Mouse (Mus musculus): ENCODE results near the gene 1110008P14Rik. TPM values are rescaled to one million over a fixed set of nuclear protein-coding genes. Genes with fewer than 3 reads are reported as not detected.

Gene 1110008P14Rik
- 23.4 TPM for total RNA-seq (2023)

DNA sequence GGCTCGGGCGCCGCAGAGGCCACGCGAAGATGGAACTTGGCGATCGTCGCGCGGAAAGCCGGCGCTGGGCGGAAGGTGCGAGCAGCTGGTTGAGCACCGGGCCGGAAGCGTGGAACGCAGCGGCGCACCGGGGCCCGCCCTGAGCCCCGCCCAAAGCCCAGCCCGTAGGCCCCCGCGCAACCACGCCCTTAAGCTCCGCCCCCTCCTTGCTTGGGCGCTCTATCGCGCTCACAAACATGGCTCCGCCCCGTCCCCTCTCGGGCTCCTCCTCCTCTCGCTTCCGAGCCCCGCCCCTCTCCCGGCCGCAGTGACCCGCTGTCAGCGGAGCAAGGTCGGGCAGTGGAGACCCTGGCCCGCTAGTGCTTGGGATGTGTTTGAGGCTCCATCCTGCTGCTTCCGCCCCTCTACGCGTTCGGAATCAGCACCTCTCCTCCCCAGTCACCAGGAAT is at the start of gene 1110008P14Rik:
TSS of gene 1110008P14Rik (minus strand) at position 164 of the 449 bp plus-strand sequence.

DNA sequence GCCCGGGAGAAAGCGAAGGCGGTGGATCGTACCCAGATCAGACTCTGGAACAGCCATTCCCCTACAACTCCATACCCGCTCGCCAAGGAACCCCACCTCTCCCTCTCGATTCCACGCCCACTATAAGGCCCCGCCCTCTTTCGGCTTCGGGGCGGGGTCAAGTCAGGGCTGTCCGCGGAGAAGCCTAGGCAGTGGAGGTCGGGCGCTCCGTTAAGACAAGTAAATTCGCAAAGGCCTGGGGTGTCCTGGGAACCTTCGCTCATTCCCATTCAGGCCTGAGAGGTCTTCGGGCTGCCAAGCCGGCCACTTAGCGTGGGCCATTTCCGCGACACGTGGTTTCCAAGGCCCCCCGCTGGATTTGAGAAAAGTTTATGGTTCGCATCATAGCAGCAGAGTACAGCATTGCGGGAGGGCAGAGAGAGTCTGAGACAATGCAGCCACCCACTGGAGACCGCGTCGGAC is 13.8 kb upstream of the 1110008P14Rik start, which contains the start of gene Ptges2:
TSS of gene Ptges2 (plus strand) at position 413 of the 462 bp plus-strand sequence.

DNA sequence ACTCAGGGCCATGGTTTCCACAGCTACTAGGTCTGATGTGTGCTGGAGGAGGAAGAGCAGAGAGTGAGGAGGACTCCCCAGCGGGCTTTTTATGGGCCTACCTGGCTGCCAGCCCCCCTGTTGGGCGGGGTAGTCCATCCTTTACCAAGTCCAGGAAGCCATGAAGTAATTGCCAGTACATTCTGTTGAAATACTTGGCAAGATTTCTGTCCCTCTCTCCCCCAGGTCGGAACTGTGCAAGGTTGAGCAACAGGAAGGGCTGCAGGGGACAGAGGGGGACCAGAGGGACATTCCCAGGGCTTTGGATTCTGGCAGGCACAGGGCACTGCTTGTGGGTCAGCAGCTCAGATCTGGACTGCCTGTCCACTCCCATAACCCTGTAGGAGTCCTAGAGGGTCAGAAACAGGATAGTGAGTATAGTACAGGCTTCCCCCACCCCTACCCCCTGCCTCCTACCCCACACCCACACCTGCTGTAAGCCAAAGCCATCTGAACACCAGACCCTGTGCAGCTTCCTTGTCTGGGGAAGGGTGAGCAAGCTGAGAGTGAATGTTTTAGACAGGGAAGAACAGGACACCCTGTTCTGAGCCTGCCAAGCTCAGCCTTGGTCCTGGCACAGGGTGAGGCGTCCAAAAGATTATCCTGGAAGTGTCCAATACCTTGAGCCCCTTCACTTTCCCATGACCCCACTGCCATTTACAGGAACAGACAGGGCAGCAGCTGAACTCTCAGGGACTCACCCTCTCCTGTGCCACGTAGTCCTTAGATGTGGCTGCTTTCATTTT is 6.2 kb upstream of the 1110008P14Rik start, which contains the start of gene Lcn2:
TSS of gene Lcn2 (minus strand) at position 547 of the 785 bp plus-strand sequence.

DNA sequence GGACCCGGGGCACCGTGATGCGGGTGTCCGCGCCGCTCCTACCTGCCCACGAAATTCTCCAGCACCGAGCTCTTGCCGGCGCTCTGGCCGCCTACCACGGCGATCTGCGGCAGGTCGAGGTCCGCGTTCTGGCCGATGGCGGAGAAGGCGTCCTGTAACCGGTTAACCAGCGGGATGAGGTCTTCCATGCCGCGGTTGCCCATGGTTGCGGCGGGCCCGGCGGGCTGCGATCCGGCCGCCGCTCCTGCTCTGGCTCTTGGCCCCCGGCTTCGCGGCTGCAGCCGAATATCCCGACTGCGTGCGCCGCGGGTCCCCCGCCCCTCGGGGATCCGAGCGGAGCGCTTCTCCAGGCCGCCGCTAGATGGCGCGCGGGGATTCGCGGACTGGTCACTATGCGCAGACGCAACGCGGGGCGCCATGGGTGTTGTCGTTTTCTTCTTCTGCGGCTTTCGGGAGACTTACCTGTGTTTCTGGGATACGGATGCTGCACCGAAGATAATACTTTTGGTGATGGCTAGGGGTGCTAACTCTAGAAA is 28.7 kb downstream of the 1110008P14Rik start, which contains the start of gene Dnm1:
TSS of gene Dnm1 (minus strand) at position 332 of the 536 bp plus-strand sequence.

DNA sequence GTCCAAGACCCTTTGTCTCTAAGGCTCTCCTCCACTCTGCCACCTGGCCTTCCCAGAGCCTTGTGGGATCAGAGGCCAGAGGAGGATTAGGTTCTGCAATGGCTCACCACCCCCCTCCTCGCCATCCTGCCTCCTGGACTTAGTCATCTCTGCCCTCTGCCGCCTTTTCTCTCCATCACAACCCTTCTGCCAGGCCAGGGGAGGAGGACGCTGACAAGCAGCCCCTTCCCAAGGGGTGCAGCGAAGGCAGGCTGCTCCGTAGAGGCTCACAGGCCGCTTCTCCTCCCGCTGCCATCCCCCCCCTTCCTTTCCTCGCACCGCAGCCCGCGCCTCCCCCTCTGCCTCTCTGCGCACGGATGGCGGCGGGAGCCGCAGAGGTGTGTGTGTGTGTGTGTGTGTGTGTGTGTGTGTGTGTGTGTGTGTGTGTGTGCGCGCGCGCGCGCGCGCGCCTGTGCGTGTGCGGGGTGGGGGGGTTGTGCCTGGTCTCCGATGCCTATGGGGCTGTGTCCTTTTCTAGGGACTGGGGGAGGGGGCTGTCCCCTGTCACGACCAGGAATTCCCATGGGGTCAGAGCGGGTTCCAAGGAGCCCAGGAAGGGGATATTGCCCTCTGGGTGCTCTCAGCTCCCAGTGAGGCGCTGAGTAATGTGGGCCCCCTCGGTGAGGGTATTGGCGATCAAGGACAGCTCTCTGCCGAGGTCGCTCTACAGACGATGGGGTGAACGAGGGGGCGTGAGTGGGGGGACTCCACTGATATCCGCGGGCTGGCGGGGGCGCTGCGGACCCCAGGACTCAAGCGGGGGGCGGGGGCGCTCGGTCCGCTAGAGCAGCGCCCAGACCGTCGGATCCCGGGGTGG is 29.4 kb downstream of the 1110008P14Rik start, which contains the start of gene Ciz1:
TSS of gene Ciz1 (plus strand) at position 177 of the 856 bp plus-strand sequence.

Other genes starting within 250 kb of the 1110008P14Rik start
- 127 TPM for gene Prrc2b, start 230.9 kb downstream of the 1110008P14Rik start, total RNA-seq (2023)
- 15.0 TPM for gene Pomt1, start 145.3 kb downstream of the 1110008P14Rik start, total RNA-seq (2023)
- gene Uck1, start 121.8 kb downstream of the 1110008P14Rik start, total RNA-seq (2023) = 89.0 TPM
- 37.3 TPM for gene Golga2, start 94.6 kb downstream of the 1110008P14Rik start, total RNA-seq (2023)
- gene Swi5, start 93.9 kb downstream of the 1110008P14Rik start, total RNA-seq (2023) = 60.6 TPM
- 93.7 TPM for gene Ciz1, start 29.6 kb downstream of the 1110008P14Rik start, total RNA-seq (2023)
- not detected for gene Dnm1, start 28.6 kb downstream of the 1110008P14Rik start, total RNA-seq (2023)
- 2.8 TPM for gene Lcn2, start 6.3 kb upstream of the 1110008P14Rik start, total RNA-seq (2023)
- 6.2 TPM for gene Ptges2, start 14.0 kb upstream of the 1110008P14Rik start, total RNA-seq (2023)
- gene Naif1, start 68.5 kb upstream of the 1110008P14Rik start, total RNA-seq (2023) = 6.5 TPM
- 108 TPM for gene Slc25a25, start 69.5 kb upstream of the 1110008P14Rik start, total RNA-seq (2023)
- gene Fam102a, start 153.4 kb upstream of the 1110008P14Rik start, total RNA-seq (2023) = 163 TPM
- 50.7 TPM for gene Dpm2, start 188.9 kb upstream of the 1110008P14Rik start, total RNA-seq (2023)
- gene Pip5kl1, start 192.9 kb upstream of the 1110008P14Rik start, total RNA-seq (2023) = 0.76 TPM
- gene 9430097D07Rik, start 193.7 kb upstream of the 1110008P14Rik start, total RNA-seq (2023) = not detected
- 18.8 TPM for gene St6galnac4, start 205.2 kb upstream of the 1110008P14Rik start, total RNA-seq (2023)
- gene St6galnac6, start 217.8 kb upstream of the 1110008P14Rik start, total RNA-seq (2023) = 4.1 TPM
- not detected for gene Ak1, start 239.8 kb upstream of the 1110008P14Rik start, total RNA-seq (2023)